Mouse (Mus musculus) ES-E14 (cell line): ENCODE measurements at regions not wholly inside any gene's neighbourhood (a gene's known extent, or its start where the extent isn't known, plus 50 kb on each side); places are given as distances from the start of the nearest gene placed in this dataset.

Experiments
- DNase-seq: peaks from one replicate; pipeline ENCODE4 v3.0.0-alpha.2; 2013; ENCODE audit warnings: low read depth, low spot score
- H3K27ac ChIP-seq: 2 replicates; pipeline ENCODE4 v1.5.1; 2012; ENCODE audit warnings: low read depth, mild to moderate bottlenecking, low read length, moderate library complexity, mixed read lengths; ENCODE audit not compliant: poor library complexity, insufficient read depth, severe bottlenecking
- H3K36me3 ChIP-seq: 2 replicates; pipeline ENCODE4 v1.6.1; 2012; ENCODE audit warnings: mild to moderate bottlenecking, low read length, moderate library complexity, mixed read lengths; ENCODE audit not compliant: control insufficient read depth, poor library complexity, insufficient read depth, severe bottlenecking
- H3K4me1 ChIP-seq, 2 experiments: fragments of 150-350 bp in 1 of 2; sonication (generic) in 1 of 2; 2 replicates each; pipeline ENCODE4 v1.6.1; 2012; ENCODE audit warnings: low read length in 2 of 2, mild to moderate bottlenecking in 1 of 2, mixed read lengths in 1 of 2; ENCODE audit not compliant: control insufficient read depth in 2 of 2, insufficient read depth in 2 of 2, poor library complexity in 1 of 2
- H3K4me3 ChIP-seq, 2 experiments: fragments of 150-350 bp in 1 of 2; sonication (generic) in 1 of 2; 2 replicates each; pipeline ENCODE4 v1.5.1; 2012; ENCODE audit warnings: low read length in 2 of 2, low read depth in 1 of 2, mild to moderate bottlenecking in 1 of 2, mixed read lengths in 1 of 2; ENCODE audit not compliant: insufficient read depth in 1 of 2, poor library complexity in 1 of 2, severe bottlenecking in 1 of 2
- H3K9ac ChIP-seq: 2 replicates; pipeline ENCODE4 v1.6.1; 2012; ENCODE audit warnings: low read depth, mild to moderate bottlenecking, low read length, mixed read lengths; ENCODE audit not compliant: poor library complexity, insufficient read depth, severe bottlenecking
- H3K9me3 ChIP-seq: fragments of 150-350 bp; sonication (generic); 2 replicates; pipeline ENCODE4 v1.6.1; 2012; ENCODE audit warnings: low read depth, mild to moderate bottlenecking, low read length; ENCODE audit not compliant: control insufficient read depth, insufficient read depth
- CHD2 ChIP-seq: IDR thresholded peaks from 2 replicates; pipeline ENCODE4 v1.6.1; 2014; ENCODE audit warnings: mild to moderate bottlenecking, low read depth, low read length, inconsistent platforms
- HCFC1 ChIP-seq: IDR thresholded peaks from 2 replicates; pipeline ENCODE4 v1.6.1; 2012; ENCODE audit warnings: low read length, inconsistent platforms, borderline replicate concordance; ENCODE audit not compliant: insufficient read depth
- MAFK ChIP-seq: IDR thresholded peaks from 2 replicates; pipeline ENCODE4 v1.6.1; 2014; ENCODE audit warnings: mild to moderate bottlenecking, low read depth, low read length, inconsistent platforms; ENCODE audit not compliant: insufficient read depth
- ZC3H11A ChIP-seq: IDR thresholded peaks from 2 replicates; pipeline ENCODE4 v1.6.1; 2012; ENCODE audit warnings: low read depth, mild to moderate bottlenecking, inconsistent platforms, low read length, borderline replicate concordance
- ZNF384 ChIP-seq: IDR thresholded peaks from 2 replicates; pipeline ENCODE4 v1.6.1; 2012; ENCODE audit warnings: low read depth, low read length, inconsistent platforms
- in situ Hi-C, 2 experiments: fragments of 600-800 bp; cut with MboI; formaldehyde crosslinking; loops; one replicate each; pipeline ENCODE4 v1.15.1; 2025; ENCODE audit warnings: low sequenced_read_pairs in 2 of 2, inconsistent platforms in 1 of 2; ENCODE audit not compliant: unreplicated experiment in 2 of 2

- Histone ChIP-seq H3K9ac (no peak overlapping the region), H3K4me3 (no peak overlapping the region), H3K9me3 (no peaks in the 10 kb centered on the region), H3K4me1 (no peaks in the 10 kb centered on the region), H3K27ac (no peak overlapping the region), H3K36me3 (no peaks in the 10 kb centered on the region)
- DNase-seq: no peak
- in situ Hi-C loops: no loop called here
- TF ChIP-seq CHD2 (no peak), HCFC1 (no peak), ZC3H11A (no peak), ZNF384 (no peak), MAFK (no peak)
Measured at GRCm38 (mm10) chr4:53976036-53976638, 150.3 kb downstream of the Tmem38b start.

- no peak for TF ChIP-seq ZC3H11A
- TF ChIP-seq ZNF384: no peak
- no peak for TF ChIP-seq MAFK
- no peak for TF ChIP-seq CHD2
- TF ChIP-seq HCFC1: no peak
- Histone ChIP-seq H3K36me3 (no peaks in the 10 kb centered on the region), H3K9ac (no peak overlapping the region), H3K27ac (no peak overlapping the region), H3K4me1 (no peaks in the 10 kb centered on the region), H3K9me3 (no peaks in the 10 kb centered on the region), H3K4me3 (no peak overlapping the region)
- DNase-seq: no peak
- in situ Hi-C loops: no loop called here
Measured at GRCm38 (mm10) chr4:53986519-53987301, 160.9 kb downstream of the Tmem38b start.

GRCm38 (mm10) chr4:53987536-53987935, 161.7 kb downstream of the Tmem38b start:
- no peak for DNase-seq
- no peaks in the 10 kb centered on the region for H3K4me1 ChIP-seq
- TF ChIP-seq CHD2 (no peak), ZC3H11A (no peak), HCFC1 (no peak), MAFK (no peak), ZNF384 (no peak)
- no peak overlapping the region for H3K27ac ChIP-seq
- H3K9ac ChIP-seq: no peak overlapping the region
- no peaks in the 10 kb centered on the region for H3K9me3 ChIP-seq
- in situ Hi-C loops: no loop called here
- H3K4me3 ChIP-seq: no peak overlapping the region
- no peaks in the 10 kb centered on the region for H3K36me3 ChIP-seq

GRCm38 (mm10) chr4:54021069-54021829, 195.4 kb downstream of the Tmem38b start:
- no peaks in the 10 kb centered on the region for H3K9me3 ChIP-seq
- no peaks in the 10 kb centered on the region for H3K36me3 ChIP-seq
- H3K4me3 ChIP-seq: no peak overlapping the region
- no peaks in the 10 kb centered on the region for H3K4me1 ChIP-seq
- in situ Hi-C loops: no loop called here
- H3K9ac ChIP-seq: no peak overlapping the region
- TF ChIP-seq ZNF384 (no peak), HCFC1 (no peak), MAFK (no peak), ZC3H11A (no peak), CHD2 (no peak)
- no peak for DNase-seq
- no peak overlapping the region for H3K27ac ChIP-seq
